Mouse (Mus musculus): ENCODE data around the gene Otulinl. TPM values are rescaled to one million over a fixed set of nuclear protein-coding genes. Genes with fewer than 3 reads are reported as not detected.

Gene Otulinl
- polyA plus RNA-seq, 1 experiment from 2014 or later: 6.5 TPM

DNA sequence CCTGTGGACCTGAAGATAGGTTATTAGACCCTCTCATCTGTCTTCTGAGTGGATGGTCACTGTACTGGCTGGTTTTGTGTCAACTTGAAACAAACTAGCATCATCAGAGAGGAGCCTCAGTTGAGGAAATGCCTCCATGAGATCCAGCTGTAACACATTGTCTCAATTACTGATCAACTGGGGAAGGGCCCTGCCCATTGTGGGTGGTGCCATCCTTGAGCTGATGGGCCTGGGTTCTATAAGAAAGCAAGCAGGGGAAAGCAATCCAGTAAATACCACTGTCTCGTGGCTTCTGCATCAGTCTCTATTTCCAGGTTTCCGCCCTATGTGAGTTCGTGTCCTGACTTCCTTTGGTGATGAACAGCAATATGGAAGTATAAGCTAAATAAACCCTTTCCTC is 36.1 kb downstream of the Otulinl start:
- ATAC-seq: no peak
- Histone ChIP-seq H3K9ac (replicated peaks) (no peak overlapping the region), H3K4me2 (replicated peaks) (no peak overlapping the region), H3K27ac (no peak overlapping the region), H3K36me3 (no peaks in the 10 kb centered on the region), H3K27me3 (no peaks in the 10 kb centered on the region), H3K4me3 (replicated peaks) (no peak overlapping the region), H3K9me3 (no peaks in the 10 kb centered on the region), H3K4me1 (replicated peaks) (no peaks in the 10 kb centered on the region)
- WGBS: 82% methylated on average over 3 of the region's 3 CpGs

DNA sequence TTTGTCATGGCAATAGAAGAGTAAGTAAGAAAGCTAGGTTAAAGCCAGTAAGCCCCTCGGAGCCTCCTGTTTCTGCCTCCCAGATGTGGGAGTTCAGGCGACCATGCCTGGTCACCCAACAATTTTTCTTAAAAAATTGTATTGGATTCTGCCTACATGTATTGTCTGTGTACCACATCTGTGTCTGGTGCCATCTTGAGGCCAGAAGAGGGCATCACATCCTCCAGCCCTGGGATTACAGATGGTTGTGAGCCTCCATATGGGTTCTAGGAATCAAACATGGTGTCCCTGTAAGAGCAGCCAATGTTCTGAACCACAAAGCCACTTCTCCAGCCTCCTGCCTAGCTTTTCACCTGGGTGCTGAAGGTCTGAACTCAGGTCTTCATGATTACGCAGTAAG is 38.5 kb downstream of the Otulinl start:
- 88% methylated on average over 3 of the region's 3 CpGs for WGBS
- no peak overlapping the region for H3K4me3 ChIP-seq (replicated peaks)
- no peak overlapping the region for H3K27ac ChIP-seq
- H3K27me3 ChIP-seq: no peaks in the 10 kb centered on the region
- no peaks in the 10 kb centered on the region for H3K4me1 ChIP-seq (replicated peaks)
- H3K9ac ChIP-seq (replicated peaks): no peak overlapping the region
- no peaks in the 10 kb centered on the region for H3K36me3 ChIP-seq
- H3K9me3 ChIP-seq: no peaks in the 10 kb centered on the region
- H3K4me2 ChIP-seq (replicated peaks): no peak overlapping the region
- ATAC-seq: no peak

GRCm38 (mm10) chr15:27641171-27641570 is 40.2 kb downstream of the Otulinl start:
- no peak overlapping the region for H3K27ac ChIP-seq
- no peaks in the 10 kb centered on the region for H3K9me3 ChIP-seq
- H3K36me3 ChIP-seq: no peaks in the 10 kb centered on the region
- ATAC-seq: no peak
- H3K27me3 ChIP-seq: no peaks in the 10 kb centered on the region
- no peaks in the 10 kb centered on the region for H3K4me1 ChIP-seq (replicated peaks)
- H3K9ac ChIP-seq (replicated peaks): no peak overlapping the region
- no peak overlapping the region for H3K4me2 ChIP-seq (replicated peaks)
- no peak overlapping the region for H3K4me3 ChIP-seq (replicated peaks)
- 73% methylated on average over 12 of the region's 12 CpGs for WGBS

GRCm38 (mm10) chr15:27633941-27634900 is 47.2 kb downstream of the Otulinl start:
- 84% methylated on average over 8 of the region's 8 CpGs for WGBS
- Histone ChIP-seq H3K27ac (no peak overlapping the region), H3K9me3 (no peaks in the 10 kb centered on the region), H3K4me2 (replicated peaks) (no peak overlapping the region), H3K9ac (replicated peaks) (no peak overlapping the region), H3K27me3 (no peaks in the 10 kb centered on the region), H3K36me3 (no peaks in the 10 kb centered on the region), H3K4me1 (replicated peaks) (peaks cover 14% of the 10 kb centered on the region), H3K4me3 (replicated peaks) (no peak overlapping the region)
- no peak for ATAC-seq

DNA sequence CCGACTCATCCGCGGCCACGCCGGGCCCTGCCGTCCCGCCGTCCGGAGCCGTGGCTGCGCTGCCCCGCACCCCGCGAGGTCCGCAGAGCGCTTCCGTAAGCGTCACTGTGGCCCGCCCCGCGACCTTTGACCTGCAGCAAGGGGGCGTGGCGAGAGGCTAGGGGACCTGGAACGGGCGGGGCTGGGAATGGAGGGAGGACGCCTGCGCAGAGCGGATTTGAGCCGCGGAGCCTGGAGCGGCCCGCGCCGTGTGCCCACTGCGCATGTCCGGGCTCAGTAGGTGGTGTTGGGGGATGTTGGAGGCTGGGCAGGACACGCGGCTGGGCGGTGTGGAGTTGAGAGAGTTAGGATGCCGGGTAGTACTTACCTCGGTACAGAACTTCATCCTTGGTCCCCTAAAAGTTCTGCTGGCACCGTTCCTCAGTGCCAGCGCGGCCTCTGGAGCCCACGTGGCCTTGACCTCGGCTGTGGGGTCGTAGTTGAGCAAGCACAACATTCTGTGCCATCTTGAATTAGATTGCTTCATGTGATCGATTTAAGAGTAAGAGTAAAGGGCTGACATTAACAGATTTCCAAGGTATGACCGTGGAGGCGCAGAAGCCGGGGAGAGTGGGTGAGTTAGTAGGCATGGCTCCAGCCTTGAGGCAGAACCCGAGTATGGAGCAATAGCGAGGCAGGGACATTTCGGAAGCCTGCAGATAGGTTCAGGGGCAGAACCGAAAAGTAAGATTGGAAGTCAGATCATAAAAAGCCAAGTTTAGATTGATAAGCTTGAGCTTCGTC is 50.6 kb downstream of the Otulinl start, which contains the start of gene Otulin:
Gene Otulin (minus strand): TSS at position 93 of the 783 bp plus-strand sequence.
- no peaks in the 10 kb centered on the region for H3K9me3 ChIP-seq
- peak; percentile 99 for ATAC-seq
- H3K4me2 ChIP-seq (replicated peaks): peak within 1 kb of the TSS; percentile 76
- WGBS: 7% methylated on average over 55 of the region's 56 CpGs
- H3K9ac ChIP-seq (replicated peaks): peak within 1 kb of the TSS; percentile 83
- H3K27ac ChIP-seq: peak within 1 kb of the TSS; percentile 62; the same call in 1 of the 2 replicates
- H3K27me3 ChIP-seq: no peaks in the 10 kb centered on the region
- H3K4me3 ChIP-seq (replicated peaks): peak within 1 kb of the TSS; percentile 91
- H3K4me1 ChIP-seq (replicated peaks): peaks cover 26% of the 10 kb centered on the region
- H3K36me3 ChIP-seq: peaks cover 12% of the 10 kb centered on the region

DNA sequence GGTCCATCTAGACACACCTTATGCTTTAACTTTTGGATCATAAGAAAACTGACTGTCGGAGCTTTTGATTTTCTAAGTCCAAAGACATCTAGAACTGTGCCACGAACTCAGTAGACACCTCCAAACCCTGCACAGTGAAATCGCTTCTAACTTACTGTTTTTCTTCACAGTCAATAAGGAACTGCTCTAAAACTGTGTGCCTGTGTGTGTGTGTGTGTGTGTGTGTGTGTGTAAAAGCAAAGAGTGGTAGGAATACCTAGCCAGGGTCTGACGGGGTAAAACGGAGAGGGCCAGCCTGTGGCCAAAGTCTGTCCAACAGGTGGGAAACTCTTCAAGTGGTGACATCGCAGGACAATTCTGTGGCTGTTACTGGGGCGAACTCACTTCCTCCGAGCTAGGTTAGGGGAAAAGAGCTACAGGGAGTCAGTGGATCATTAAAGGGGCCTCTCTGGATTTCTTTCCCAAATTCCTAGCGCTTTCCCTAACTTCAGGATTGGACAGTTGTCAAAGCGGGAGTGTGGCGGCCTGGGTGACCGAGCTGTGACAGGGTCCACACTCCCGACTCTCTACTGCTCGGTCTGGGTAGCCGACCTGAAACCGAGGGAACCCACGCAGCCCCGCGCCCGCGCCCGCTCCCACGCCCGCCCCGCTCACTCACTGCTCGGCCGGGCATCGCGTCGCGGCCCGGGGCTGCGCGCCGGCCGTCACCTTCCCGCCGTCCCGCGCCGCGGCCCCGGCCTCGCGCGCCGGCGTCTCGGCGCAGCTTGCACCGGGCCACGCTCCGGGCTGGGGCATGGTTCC is 51.4 kb downstream of the Otulinl start:
- H3K36me3 ChIP-seq: peaks cover 20% of the 10 kb centered on the region
- H3K27me3 ChIP-seq: no peaks in the 10 kb centered on the region
- H3K4me3 ChIP-seq (replicated peaks): peak overlapping the region; percentile 91
- H3K9ac ChIP-seq (replicated peaks): peak overlapping the region; percentile 83
- WGBS: 2% methylated on average over 52 of the region's 53 CpGs
- peaks cover 26% of the 10 kb centered on the region for H3K4me1 ChIP-seq (replicated peaks)
- peak overlapping the region; percentile 76 for H3K4me2 ChIP-seq (replicated peaks)
- peak overlapping the region; percentile 51; the same call in 1 of the 2 replicates for H3K27ac ChIP-seq
- H3K9me3 ChIP-seq: no peaks in the 10 kb centered on the region
- ATAC-seq: peak; percentile 6; the same call in 1 of the 2 replicates

GRCm38 (mm10) chr15:27629046-27629445 is 52.3 kb downstream of the Otulinl start:
- ATAC-seq: no peak
- no peak overlapping the region for H3K27ac ChIP-seq
- H3K4me2 ChIP-seq (replicated peaks): peak overlapping the region; percentile 76
- 0 out of 2 replicates have a peak overlapping the region, but pooled peaks have one; percentile 91 for H3K4me3 ChIP-seq (replicated peaks)
- peaks cover 26% of the 10 kb centered on the region for H3K4me1 ChIP-seq (replicated peaks)
- no peaks in the 10 kb centered on the region for H3K27me3 ChIP-seq
- H3K36me3 ChIP-seq: peaks cover 20% of the 10 kb centered on the region
- 82% methylated on average over 4 of the region's 4 CpGs for WGBS
- H3K9me3 ChIP-seq: no peaks in the 10 kb centered on the region
- H3K9ac ChIP-seq (replicated peaks): 0 out of 2 replicates have a peak overlapping the region, but pooled peaks have one; percentile 10

GRCm38 (mm10) chr15:27627794-27628193 is 53.6 kb downstream of the Otulinl start:
- ATAC-seq: no peak
- 94% methylated on average over 9 of the region's 9 CpGs for WGBS
- Histone ChIP-seq H3K9me3 (no peaks in the 10 kb centered on the region), H3K9ac (replicated peaks) (no peak overlapping the region), H3K4me2 (replicated peaks) (no peak overlapping the region), H3K4me3 (replicated peaks) (no peak overlapping the region), H3K36me3 (peaks cover 25% of the 10 kb centered on the region), H3K4me1 (replicated peaks) (peaks cover 26% of the 10 kb centered on the region), H3K27ac (no peak overlapping the region), H3K27me3 (no peaks in the 10 kb centered on the region)

GRCm38 (mm10) chr15:27626314-27626713 is 55.1 kb downstream of the Otulinl start:
- Histone ChIP-seq H3K4me2 (replicated peaks) (no peak overlapping the region), H3K4me3 (replicated peaks) (no peak overlapping the region), H3K4me1 (replicated peaks) (peaks cover 25% of the 10 kb centered on the region), H3K9me3 (no peaks in the 10 kb centered on the region), H3K9ac (replicated peaks) (no peak overlapping the region), H3K27ac (no peak overlapping the region), H3K27me3 (no peaks in the 10 kb centered on the region), H3K36me3 (peaks cover 34% of the 10 kb centered on the region)
- no peak for ATAC-seq
- 92% methylated on average over 1 of the region's 1 CpGs for WGBS

DNA sequence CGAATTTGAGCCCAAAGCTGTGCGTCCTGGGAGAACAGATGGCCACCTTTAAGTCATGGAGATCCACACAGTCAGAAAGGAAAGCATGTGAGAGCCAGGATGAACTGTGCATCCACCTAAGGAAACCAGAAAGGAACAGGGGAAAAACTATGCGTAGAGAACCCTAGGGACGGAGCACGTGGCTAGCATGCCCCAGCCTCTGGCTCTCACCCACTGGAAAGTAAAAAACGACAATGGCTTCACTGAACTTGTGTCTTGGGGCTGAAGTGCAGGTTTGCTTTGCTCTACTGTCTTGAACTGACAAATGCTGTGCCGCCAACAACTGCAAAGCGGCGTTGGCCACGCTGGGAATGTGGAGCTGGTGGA is 55.5 kb downstream of the Otulinl start:
- Histone ChIP-seq H3K27me3 (no peaks in the 10 kb centered on the region), H3K4me3 (replicated peaks) (no peak overlapping the region), H3K27ac (no peak overlapping the region), H3K4me1 (replicated peaks) (peaks cover 21% of the 10 kb centered on the region), H3K9ac (replicated peaks) (no peak overlapping the region), H3K4me2 (replicated peaks) (no peak overlapping the region), H3K36me3 (peaks cover 34% of the 10 kb centered on the region), H3K9me3 (no peaks in the 10 kb centered on the region)
- no peak for ATAC-seq
- WGBS: 88% methylated on average over 10 of the region's 10 CpGs

DNA sequence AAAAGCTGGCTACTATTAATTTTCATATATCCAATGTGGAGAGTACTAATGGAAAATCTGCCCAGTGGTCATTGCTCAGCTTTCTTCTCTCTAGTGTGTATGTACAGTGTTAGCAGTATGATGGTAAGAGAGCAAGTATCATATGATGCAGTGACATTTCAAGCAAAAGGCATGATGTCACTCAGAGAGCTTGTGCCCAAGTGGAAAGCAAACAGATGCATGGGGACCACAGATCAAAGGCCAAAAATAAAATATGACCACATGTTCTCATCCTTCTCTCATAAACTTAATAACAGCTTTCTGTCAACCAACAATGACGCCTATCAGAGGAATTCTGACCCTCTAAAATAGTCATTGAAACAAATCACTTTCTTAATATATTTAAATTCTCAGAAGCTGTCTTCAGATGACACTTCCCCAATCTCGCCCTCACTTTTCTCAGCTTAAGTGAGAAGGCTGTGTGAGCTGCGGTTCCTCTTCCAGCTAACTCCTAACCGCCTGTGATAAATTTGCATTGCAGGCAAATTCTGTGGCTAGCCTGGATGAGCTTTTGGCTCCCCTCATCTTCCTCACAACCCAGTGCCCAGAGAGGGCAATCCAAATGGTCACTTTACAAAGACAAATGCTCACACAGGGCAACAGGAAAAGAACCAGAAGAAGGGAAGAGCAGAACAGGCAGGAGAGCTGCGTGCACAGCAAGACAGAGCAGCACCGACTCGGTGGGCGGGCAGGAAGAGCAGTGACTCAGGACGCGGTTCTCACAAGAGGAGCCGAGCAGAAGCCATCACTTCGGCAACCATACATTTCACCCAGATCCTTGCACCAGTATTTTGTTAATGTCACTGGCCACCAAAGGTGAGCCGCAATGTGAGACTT is 56.1 kb downstream of the Otulinl start:
- Histone ChIP-seq H3K36me3 (peaks cover 34% of the 10 kb centered on the region), H3K4me1 (replicated peaks) (peaks cover 21% of the 10 kb centered on the region), H3K27ac (no peak overlapping the region), H3K4me2 (replicated peaks) (no peak overlapping the region), H3K27me3 (no peaks in the 10 kb centered on the region), H3K4me3 (replicated peaks) (no peak overlapping the region), H3K9ac (replicated peaks) (no peak overlapping the region), H3K9me3 (no peaks in the 10 kb centered on the region)
- 93% methylated on average over 13 of the region's 13 CpGs for WGBS
- ATAC-seq: no peak

Data from midbrain, embryonic 13.5 days (tissue).